Mouse (Mus musculus): Measurements from ENCODE around the gene Avil.

Avil gene

DNA sequence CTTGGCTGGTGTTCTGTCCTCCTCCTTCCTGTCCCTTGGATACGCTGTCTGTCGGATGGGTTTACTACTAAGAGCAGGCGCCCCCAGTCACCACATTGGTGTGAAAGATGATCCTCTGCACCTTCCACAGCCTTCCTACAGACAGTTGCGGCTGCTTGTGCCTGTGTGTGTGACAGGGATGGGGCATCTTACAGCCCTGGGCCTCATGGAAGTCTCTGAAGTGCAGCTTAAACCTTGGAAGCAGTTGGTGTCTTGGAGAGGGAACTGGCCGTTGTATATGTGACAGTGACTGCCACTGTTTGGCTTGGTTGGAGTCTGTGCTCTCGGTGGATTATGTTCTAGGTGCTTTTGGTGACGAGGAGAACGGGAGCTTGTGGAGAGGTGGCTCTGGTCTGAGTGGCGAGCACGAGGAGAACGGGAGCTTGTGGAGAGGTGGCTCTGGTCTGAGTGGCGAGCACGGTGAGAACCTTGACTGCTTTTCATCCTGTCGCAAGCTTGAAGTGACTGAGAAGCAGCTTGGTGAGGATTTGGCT is 17.2 kb upstream of the Avil start:
- no peak for DNase-seq

DNA sequence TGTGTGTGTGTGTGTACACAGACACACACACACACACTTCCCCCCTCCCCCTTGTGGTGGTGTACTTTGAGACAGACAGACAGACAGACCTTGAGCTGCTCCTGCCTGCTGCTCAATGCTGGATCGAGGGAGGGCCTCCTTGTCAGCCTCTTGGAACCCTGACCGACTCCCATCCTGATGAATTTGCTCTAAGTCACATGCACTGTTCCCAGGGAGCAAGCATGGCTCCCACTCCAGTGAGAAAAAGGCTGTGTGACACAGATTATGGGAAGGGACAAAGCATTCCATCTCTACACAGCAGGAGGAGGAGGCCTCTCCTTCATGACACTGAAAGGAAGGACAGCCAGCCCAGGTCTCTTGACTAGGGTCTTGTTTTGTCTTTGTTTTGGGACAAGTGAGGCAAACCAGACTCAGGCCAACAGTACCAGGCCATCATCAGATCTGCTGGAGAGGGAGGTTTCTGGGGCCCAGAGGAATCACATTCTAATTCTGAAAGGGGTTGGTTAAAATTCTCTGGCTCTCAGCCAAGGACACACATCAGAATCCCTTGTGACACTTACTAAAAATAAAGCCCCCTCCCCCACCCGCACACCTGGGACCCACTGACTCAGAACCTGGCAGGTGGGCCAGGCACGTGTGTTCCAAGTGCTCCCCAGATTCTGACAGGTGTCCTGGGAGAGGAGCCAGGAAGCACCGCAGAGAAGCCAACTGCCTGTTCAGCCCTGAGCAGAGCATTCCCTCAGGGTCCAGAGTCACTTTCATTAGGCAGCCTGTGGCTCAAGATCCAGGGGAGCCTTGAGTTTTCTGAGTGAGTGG is 16.1 kb upstream of the Avil start:
- DNase-seq, result no peak

DNA sequence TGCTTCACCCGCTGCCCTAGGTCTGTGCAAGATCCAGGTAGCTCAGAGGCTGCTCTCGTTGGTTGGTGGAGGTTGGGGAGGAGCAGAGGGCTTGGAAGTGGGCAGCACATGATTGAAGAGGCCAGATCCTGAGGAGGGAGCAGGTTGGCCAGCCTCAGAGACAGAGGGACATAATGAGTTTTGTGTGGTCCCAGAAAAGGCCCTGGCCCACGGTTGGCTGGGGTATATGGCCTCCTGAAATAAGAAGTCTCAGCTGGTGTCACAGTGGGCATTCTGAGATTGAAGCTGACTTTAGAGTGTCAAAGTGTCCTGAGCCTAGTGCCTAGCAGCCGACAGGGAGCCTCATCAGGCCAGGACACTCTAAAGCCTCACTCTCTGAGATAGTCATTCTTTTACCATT is 15.4 kb upstream of the Avil start:
- DNase-seq, result no peak

DNA sequence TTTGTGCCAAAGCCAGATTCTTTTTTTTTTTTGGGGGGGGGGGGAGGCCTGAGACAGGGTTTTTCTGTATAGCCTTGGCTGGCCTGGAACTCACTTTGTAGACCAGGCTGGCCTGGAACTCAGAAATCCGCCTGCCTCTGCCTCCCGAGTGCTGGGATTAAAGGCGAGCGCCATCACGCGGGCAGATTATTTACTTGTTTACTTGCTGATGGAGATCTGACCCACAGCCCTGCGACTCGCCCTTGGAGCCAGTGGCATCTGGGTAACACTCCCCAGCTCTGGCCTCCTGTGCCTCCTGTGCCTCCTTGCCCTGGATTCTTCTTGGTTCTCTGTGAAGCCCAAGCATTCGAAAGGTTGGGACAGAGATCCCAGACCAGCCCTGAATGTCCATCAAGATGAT is 14.9 kb upstream of the Avil start:
- DNase-seq, result no peak

DNA sequence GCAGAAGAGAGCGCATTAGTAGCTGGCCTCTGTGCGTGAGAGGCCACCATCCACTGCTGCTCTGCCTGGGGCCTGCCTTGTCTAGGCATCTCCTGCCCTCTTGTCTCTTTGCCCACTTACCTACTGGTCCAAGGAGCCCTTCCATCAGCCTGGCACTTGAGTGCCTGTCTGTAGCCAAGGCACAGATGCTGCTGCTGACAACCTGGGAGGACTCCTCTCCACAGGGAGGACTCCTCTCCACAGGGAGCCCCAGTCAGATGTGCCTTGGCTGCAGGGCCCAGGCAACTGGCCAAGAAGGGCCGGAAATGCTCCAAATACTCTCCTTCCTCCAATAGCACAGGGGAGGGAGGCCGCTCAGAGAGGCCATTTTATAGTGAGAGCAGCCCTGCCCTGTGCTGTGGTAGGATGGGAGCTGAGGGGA is 14.0 kb upstream of the Avil start:
- peak; percentile 49 for DNase-seq

DNA sequence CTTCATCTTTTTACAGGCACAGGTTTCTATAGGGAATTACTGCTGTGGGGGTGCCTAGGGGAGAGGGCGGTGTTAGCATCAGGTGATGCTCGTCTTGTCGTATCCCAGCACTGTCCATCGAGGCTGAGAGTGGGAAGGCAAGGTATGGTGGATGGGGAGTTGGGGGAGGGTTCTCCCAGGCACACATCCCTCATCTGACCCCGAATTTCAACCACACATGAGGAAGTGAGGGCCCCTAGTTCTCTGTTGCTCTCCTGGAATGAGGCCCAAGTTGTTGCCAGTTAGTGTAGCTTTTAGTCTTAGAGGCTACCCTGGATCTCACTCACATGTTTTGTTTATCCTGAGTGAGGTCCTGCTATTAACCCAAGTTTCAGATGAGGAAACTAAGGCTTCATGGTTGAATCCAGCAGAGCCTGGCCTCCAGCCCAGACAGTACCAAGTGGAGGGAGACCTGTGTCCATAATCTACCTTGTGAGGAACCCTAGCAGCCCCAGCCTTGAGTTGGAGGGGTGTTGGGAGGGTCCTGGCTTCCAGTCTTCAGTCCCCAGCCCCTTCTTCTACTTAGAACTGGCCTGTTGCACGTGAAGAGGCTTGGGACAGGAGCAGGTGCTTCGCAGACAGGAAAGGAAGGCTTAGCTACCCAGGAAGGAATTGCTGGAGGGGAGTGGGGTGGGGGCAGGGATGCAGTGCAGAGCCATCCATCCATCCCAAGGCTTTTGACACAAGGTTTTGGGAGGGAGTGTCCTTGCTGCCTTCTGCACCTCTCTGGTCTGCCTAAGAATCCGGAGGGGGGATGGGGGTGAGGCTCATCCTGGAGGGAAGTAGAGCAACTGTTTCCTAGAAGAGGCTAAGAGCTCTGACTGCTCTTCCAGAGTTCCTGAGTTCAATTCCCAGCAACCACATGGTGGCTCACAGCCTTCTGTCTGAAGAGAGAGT is 13.1 kb upstream of the Avil start:
- no peak for DNase-seq

DNA sequence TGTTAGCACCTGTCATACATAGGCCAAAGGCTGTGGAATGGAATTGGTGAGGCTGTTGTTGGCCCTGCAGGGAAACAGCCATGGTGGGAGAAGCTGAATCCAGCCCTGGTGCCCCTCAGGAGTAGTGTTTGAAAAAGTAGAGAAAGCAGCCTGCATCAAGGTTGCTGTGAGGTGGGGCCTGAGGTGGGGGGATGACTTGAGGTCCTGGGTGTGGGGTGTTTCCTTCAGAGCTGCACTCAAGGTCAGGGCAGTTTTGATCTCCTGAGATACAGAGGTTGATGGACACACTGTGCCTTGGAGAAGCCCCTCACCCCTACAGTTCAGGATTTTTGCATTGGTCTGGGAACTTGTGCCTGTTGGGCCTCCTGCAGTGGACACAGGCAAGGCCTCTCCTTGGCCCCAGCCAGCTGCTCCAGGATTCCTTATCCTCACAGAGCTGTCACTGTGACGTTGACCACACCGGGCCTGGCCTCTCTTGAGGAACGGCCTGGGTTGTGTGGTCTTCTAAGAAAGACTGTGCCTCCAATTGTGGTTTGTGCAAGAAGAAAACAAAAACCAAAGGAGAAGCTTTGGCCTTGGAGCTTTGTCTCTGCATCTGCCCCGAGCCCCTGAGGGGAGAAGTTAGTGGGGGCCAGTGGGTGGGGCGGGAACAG is 11.9 kb upstream of the Avil start:
- peak; percentile 32 for DNase-seq

DNA sequence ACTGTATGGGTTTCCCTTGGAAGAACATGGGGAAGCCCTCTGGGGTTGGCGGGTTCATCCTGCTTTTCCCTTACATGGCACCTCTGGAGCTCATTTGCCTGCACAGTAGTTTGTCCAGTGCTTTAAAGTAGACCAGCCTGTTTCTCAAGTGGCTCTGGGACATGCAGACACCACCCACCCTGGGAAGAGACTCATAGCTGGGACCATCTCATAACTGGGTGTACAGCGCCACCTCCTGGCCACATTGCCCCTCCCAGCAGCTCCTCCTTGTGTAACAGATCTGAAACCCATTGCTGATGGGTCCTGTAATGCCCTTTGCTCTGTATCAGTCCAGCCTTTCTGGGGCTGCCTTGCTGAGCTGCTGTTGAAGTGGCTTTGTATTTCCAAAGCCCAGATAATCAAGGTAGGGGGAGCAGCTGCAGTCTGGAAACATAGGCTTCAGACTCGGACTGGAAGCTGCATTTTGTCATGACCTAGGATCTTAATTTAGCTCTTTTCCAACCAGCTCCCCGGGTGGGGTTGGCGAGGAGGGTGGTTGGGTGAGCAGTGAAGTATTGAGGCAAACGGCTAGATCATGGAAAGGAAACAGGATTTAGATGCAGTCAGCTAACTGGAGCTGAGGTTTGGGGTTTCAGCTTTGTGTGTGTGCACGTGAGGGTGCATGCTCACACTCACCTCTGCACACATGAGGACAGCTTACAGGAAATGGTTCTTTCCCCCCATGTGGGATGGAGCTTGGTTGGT is 10.0 kb upstream of the Avil start:
- peak; percentile 86 for DNase-seq

DNA sequence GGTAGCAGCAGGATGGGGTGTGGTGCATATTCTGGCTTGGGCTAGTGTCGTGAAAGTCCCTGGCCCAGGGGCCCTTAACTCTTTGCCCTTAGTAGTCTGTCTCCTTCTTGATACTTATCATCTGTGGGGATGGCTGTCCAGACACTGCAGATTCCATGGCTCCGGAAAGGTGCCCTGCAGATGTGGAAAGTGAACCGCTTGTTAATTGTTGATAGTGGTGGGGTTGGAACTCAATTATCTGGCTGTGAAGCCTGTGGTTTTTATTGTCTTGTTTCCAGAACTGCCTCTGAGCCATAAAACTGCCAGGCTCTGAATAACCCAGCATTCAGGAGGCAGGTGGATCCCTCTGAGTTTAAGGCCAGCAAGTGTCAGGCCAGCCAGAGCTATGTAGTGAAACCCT is 8.8 kb upstream of the Avil start:
- no peak for DNase-seq

DNA sequence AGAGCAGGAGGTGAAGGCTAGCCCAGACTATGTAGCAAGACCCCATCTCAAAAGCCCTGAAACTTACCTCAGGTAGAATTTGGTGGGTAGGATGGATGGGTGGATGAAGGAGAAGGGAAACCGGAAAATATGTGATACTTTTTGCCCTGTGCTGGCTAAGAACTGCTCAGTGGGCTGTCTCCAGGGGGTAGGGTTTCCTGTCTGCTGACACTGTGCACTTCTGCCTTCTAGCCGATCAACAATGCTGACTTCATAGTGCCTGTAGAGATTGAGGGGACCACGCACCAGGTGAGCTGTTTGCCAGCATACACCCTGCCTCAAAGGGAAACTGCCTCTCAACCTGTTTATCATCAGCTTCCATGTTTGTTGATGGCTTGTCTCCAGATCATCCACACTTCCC is 6.9 kb upstream of the Avil start:
- DNase-seq, result no peak

DNA sequence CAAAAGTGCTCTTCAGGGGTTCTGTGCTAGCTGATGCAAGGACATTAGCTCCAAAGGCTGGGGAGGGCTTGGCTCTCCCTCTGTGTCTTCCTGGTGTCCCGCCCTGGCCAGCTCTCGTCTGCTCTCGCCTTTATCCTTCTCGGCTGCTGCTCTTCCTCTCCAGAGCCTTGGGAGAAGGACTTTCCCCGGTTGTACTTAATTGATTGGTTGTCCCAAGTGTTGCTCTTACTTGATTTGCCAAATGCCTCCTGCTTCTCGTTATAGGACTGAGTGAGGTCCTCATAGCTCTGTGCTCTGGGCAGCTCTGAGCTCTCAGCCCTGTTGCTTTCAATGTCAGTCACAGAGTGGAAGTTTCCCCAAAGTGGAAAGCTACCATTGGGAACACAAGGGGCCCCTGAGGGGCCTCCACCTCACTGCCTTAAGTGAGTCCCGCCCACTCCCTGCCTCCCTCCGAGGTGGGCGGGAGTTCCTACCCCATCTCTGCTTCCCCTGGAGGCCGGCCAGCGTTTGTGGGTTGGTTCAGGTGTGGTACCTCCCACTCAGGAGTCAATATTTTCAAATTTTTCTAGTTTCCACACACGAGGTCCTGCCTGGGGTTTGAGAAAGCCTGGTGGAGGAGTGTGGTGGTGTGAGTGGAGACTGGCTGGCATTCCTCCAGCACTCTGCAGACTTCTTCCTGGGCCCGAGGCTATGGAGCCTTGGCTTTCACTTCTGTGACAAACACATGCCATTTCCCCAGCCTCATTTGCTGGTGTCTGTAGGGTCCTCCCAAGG is 3.0 kb upstream of the Avil start:
- no peak for DNase-seq

DNA sequence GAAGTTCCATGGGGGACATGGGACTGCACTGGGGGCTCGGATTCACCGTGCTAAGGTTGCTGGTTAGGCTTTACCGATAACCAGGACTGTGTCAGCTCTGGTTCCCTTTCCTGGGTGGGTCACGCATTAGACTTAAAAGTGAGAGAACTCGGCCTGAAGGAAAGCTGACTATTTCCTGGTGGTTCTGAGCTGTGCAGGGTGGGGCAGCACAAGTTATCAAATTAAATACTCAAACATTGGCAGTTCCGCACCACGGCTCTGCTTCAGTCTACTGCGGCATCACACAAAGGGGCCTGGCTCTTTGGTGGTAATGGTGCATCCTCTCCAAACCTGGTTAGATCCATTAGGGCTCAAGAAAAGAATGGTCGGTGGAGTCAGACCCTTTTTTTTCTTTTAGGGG is 788 bp downstream of the Avil start:
- DNase-seq, result no peak

DNA sequence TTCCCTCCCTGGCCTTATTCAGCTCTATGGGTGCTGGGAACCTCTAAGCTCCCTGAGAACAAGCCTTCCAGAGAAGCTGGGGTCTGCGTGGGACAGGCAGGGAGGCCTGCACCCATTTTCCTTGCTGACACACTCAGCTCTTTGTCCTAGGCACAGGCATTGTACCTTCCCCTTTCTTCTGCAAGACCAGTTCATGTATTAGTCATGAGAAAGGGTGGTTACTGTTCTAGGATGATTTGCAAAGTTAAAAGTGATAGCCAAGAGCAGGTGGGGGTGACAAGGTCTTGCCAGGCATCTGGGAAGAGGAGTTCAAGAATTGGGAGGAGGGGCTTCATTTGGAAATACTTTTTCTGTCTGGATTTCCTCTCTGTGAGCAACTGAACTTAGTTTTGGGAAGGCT is 1.5 kb downstream of the Avil start:
- no peak for DNase-seq

DNA sequence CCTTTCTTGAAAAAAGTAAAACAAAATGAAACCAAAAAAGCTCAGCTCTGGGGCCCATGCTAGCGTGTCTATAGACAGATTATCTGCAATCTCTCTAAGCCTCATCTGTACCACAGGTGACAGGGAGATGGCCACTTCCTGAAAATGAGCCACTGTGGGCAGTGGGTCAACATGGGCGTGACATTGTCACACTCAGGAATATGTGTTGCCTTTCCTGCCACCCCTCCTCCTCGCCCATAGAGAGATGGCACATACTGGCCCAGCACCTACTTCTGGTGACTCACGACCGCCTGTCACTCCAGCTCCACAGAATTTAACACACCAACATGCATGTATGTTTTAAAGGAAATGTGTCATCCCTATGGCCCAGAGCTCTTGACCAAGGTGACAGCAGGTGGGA is 2.3 kb downstream of the Avil start:
- DNase-seq, result no peak

DNA sequence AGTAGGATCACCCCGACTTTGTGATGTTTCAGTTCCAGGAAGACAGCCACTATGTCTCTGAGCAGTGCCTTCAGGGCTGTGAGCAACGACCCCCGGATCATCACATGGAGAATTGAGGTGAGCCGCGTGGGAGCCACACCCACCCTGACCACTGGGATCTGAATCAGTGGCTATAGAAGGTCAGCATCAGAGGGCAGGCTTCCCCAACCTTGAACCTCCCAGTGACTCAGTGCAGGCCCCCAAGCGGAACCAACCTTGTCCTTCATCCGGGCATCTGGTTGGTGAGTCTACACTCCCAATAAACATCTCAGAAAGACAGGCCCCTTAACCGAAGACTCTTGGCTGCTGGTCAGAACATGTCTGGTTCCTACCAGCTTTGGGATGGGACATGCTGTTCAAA is 2.8 kb downstream of the Avil start:
- no peak for DNase-seq

DNA sequence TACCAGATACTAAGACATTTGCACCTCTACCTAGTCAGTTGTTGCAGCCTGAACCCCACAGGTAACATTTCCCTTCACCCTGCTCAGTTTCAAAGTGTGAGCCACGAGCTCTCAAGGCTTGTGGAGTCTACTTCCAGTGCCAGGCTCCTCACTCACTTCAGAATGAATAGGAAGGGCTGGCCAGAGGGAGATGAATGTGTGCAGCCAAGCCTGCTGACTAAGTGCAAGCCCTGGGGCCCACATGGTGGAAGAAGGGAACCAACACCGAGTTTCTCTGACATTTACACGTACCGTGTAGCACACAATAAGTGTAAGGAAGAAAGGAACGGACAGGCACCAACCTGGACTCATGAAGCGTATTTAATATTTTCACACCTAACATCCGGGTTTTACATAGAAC is 3.3 kb downstream of the Avil start:
- DNase-seq, result no peak

DNA sequence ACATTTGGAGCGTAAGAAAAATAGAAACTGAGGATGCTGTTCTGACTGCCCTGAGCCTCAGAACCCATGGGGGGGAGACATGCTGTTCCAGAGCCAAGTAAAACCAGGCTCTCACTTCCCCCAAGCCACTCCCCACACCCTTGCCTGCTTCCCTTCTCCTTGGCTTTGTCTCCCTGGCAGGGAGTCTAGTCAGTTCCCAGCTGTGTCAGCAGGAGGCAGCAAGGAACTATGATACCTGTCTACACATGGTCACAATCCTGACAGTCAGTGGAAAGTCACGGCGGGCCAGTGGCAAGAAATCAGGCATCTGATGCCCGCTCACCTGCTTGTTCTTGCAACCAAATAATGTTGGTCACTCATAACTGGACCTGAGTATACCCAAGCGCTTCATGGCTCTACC is 16.0 kb downstream of the Avil start:
- no peak for DNase-seq

DNA sequence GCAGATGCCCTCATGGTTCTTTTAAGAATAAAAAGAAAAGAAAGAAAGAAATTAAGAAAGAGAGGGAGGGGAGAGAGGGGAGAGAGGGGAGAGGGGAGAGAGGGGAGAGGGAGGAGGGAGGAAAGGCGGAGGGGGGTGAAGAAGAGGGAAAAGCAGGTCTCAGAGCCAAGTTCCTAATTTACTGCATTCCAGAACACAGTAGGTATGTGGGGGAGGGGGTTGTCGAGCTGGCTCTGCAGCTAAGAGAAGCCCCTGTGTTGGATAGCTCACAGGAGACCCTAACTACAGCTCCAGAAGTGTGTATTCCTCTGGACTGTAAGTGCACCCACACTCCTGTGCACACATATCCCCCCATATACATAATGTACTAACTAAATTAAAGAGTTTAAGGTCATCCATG is 16.6 kb downstream of the Avil start:
- no peak for DNase-seq

DNA sequence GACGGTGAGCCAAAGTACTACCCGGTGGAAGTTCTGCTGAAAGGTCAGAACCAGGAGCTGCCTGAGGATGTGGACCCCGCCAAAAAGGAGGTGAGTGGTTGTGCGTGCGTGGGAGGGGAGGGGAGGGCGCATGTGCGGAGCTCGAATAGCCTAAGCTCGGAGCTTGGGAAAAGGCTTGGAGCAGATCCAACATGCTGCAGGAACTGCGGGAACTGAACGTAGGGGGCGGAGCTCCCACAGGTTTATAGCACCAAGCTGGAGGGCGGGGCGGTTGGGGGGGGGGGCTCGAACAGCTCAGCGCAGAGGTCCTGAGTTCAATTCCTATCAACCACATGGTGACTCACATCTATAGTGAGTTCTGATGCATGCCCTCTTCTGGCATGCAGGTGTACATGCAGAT is 17.9 kb downstream of the Avil start:
- DNase-seq, result no peak

DNA sequence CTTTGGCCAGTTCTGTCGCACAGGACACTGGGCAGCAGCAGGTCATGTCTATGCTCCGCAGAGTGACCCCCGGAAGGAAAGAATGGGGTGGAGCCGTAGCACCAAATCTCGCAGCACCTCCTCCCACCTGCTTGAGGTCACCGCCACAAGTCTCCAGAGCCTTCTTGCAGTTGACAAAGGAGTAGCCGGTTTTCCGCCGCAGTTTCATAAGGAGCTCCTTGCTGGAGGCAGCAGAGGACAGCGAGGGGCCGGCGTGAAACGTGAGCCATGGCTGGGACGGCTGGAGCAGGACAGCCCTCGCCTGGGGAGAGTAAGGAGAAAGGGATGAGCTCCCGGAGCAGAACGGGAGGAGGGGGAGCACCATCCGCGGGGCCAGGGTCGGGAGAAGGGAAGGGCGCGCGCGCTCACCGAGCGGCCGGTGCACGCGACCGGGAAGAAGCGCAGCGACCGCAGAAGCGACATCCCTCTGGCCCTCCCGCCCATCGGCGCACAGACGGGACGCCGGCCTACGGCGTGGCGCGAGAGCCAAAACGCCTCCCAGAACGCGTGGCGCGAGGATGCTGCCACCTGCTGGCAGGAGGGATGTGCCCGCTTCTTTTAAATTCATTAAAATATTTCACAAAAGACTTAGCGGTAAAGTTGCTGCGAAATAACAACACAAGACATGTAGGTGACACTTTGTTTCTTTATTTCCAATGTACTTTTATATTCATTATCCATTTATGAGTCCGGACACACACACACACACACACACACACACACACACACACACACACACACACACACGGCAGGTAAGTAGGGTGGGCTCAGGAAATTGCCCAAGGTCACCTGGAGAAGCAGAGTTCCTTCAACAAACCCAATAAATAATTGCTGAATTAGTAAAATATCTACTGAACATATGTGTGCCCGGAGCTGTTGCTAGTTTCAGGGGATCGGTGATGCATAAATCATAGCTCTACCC is 30.1 kb downstream of the Avil start, which contains the start of gene Tsfm:
TSS of gene Tsfm (minus strand) at position 505 of the 961 bp plus-strand sequence.
- DNase-seq, result peak; percentile 93
